Mouse (Mus musculus) MEL (cell line): ENCODE results near the gene Hdac11. TPM values are rescaled to one million over a fixed set of nuclear protein-coding genes. Genes with fewer than 3 reads are reported as not detected.
A peak's percentile ranks its signal among the peaks of the same experiment; 100 is the strongest.

Experiments used
- DNase-seq: peaks from one replicate; pipeline ENCODE4 v3.0.0; 2011; ENCODE audit warnings: low read depth, low spot score
- H3K27ac ChIP-seq: 2 replicates; pipeline ENCODE4 v1.5.1; 2012; ENCODE audit warnings: low read depth, mild to moderate bottlenecking, control low read depth, low read length, moderate library complexity; ENCODE audit not compliant: control insufficient read depth
- H3K27me3 ChIP-seq, 2 experiments: fragments of 150-350 bp in 1 of 2; sonication (generic) in 1 of 2; 2 replicates each; pipeline ENCODE4 v1.6.1; 2012; ENCODE audit warnings: low read length in 2 of 2, mild to moderate bottlenecking in 2 of 2, improper control_type of control experiment in 1 of 2, moderate library complexity in 1 of 2; ENCODE audit not compliant: insufficient read depth in 2 of 2, control insufficient read depth in 1 of 2
- H3K36me3 ChIP-seq, 2 experiments: 2 replicates each; pipeline ENCODE4 v1.6.1; 2012 to 2014; ENCODE audit warnings: low read length in 2 of 2, improper control_type of control experiment in 1 of 2, inconsistent platforms in 1 of 2, mild to moderate bottlenecking in 1 of 2; ENCODE audit not compliant: insufficient read depth in 2 of 2, control insufficient read depth in 1 of 2
- H3K4me1 ChIP-seq, 2 experiments: fragments of 150-350 bp in 1 of 2; sonication (generic) in 1 of 2; 2 replicates each; pipeline ENCODE4 v1.6.1; 2012; ENCODE audit warnings: low read length in 2 of 2, improper control_type of control experiment in 1 of 2, mild to moderate bottlenecking in 1 of 2; ENCODE audit not compliant: insufficient read depth in 2 of 2, control insufficient read depth in 1 of 2
- H3K4me3 ChIP-seq, 2 experiments: fragments of 150-350 bp in 1 of 2; sonication (generic) in 1 of 2; 2 replicates each; pipeline ENCODE4 v1.5.1; 2012; ENCODE audit warnings: low read depth in 2 of 2, low read length in 2 of 2, mild to moderate bottlenecking in 2 of 2, moderate library complexity in 2 of 2, control low read depth in 1 of 2, improper control_type of control experiment in 1 of 2; ENCODE audit not compliant: control insufficient read depth in 1 of 2, insufficient read depth in 1 of 2
- H3K79me2 ChIP-seq: 2 replicates; pipeline ENCODE4 v1.6.1; 2012; ENCODE audit warnings: mild to moderate bottlenecking, low read length, moderate library complexity; ENCODE audit not compliant: control insufficient read depth, poor library complexity, insufficient read depth
- H3K9ac ChIP-seq: 2 replicates; pipeline ENCODE4 v1.6.1; 2012; ENCODE audit warnings: low read depth, mild to moderate bottlenecking, control low read depth, low read length, moderate library complexity; ENCODE audit not compliant: control insufficient read depth, poor library complexity, severe bottlenecking
- H3K9me3 ChIP-seq: fragments of 150-350 bp; sonication (generic); replicated peaks from 2 replicates; pipeline ENCODE4 v1.6.1; 2012; ENCODE audit warnings: mild to moderate bottlenecking, low read length, improper control_type of control experiment, moderate library complexity; ENCODE audit not compliant: insufficient read depth
- BHLHE40 ChIP-seq: IDR thresholded peaks from 2 replicates; pipeline ENCODE4 v1.6.1; 2012; ENCODE audit warnings: low read depth, mild to moderate bottlenecking, inconsistent platforms, low read length, improper control_type of control experiment, borderline replicate concordance
- CHD1 ChIP-seq: IDR thresholded peaks from 2 replicates; pipeline ENCODE4 v1.6.1; 2012; ENCODE audit warnings: low read depth, mild to moderate bottlenecking, inconsistent platforms, low read length, improper control_type of control experiment
- CHD2 ChIP-seq: IDR thresholded peaks from 2 replicates; pipeline ENCODE4 v1.6.1; 2011; ENCODE audit warnings: low read length, improper control_type of control experiment
- CTCF ChIP-seq, 3 experiments: IDR thresholded peaks in 2 of 3; conservative IDR thresholded peaks in 1 of 3; 2 replicates each; pipeline ENCODE4 v1.5.1; 2011 to 2012; ENCODE audit warnings: low read length in 3 of 3, low read depth in 2 of 3, mild to moderate bottlenecking in 2 of 3, improper control_type of control experiment in 1 of 3, inconsistent platforms in 1 of 3, mixed read lengths in 1 of 3, moderate library complexity in 1 of 3; ENCODE audit not compliant: control insufficient read depth in 1 of 3, insufficient read depth in 1 of 3, poor library complexity in 1 of 3, severe bottlenecking in 1 of 3
- E2F4 ChIP-seq: IDR thresholded peaks from 2 replicates; pipeline ENCODE4 v1.6.1; 2011; ENCODE audit warnings: low read depth, low read length, improper control_type of control experiment, borderline replicate concordance
- ELF1 ChIP-seq: IDR thresholded peaks from 2 replicates; pipeline ENCODE4 v1.6.1; 2014; ENCODE audit warnings: low read depth, mild to moderate bottlenecking, inconsistent platforms, low read length, improper control_type of control experiment, moderate library complexity
- EP300 ChIP-seq, 2 experiments: IDR thresholded peaks; 2 replicates each; pipeline ENCODE4 v1.6.1; 2011; ENCODE audit warnings: improper control_type of control experiment in 2 of 2, low read length in 2 of 2, low read depth in 1 of 2, mild to moderate bottlenecking in 1 of 2
- GABPA ChIP-seq: IDR thresholded peaks from 2 replicates; pipeline ENCODE4 v1.6.1; 2012; ENCODE audit warnings: low read depth, mild to moderate bottlenecking, inconsistent platforms, low read length, improper control_type of control experiment, moderate library complexity
- GATA1 ChIP-seq: IDR thresholded peaks from 2 replicates; pipeline ENCODE4 v1.6.1; 2011; ENCODE audit warnings: low read depth, low read length, improper control_type of control experiment
- HCFC1 ChIP-seq: IDR thresholded peaks from 2 replicates; pipeline ENCODE4 v1.6.1; 2012; ENCODE audit warnings: low read depth, mild to moderate bottlenecking, inconsistent platforms, low read length, improper control_type of control experiment, moderate library complexity
- JUND ChIP-seq: IDR thresholded peaks from 2 replicates; pipeline ENCODE4 v1.6.1; 2011; ENCODE audit warnings: low read depth, mild to moderate bottlenecking, improper control_type of control experiment, low read length
- KAT2A ChIP-seq: conservative IDR thresholded peaks from 2 replicates; pipeline ENCODE4 v1.6.1; 2012; ENCODE audit warnings: low read depth, low read length, improper control_type of control experiment, inconsistent platforms
- MAFK ChIP-seq: IDR thresholded peaks from 2 replicates; pipeline ENCODE4 v1.6.1; 2011; ENCODE audit warnings: low read depth, mild to moderate bottlenecking, low read length, improper control_type of control experiment, borderline replicate concordance
- MAX ChIP-seq: IDR thresholded peaks from 2 replicates; pipeline ENCODE4 v1.6.1; 2011; ENCODE audit warnings: low read length, improper control_type of control experiment
- MAZ ChIP-seq: IDR thresholded peaks from 2 replicates; pipeline ENCODE4 v1.6.1; 2012; ENCODE audit warnings: low read depth, mild to moderate bottlenecking, inconsistent platforms, low read length, improper control_type of control experiment
- MEF2A ChIP-seq: IDR thresholded peaks from 2 replicates; pipeline ENCODE4 v1.6.1; 2014; ENCODE audit warnings: low read depth, mild to moderate bottlenecking, inconsistent platforms, low read length, improper control_type of control experiment; ENCODE audit not compliant: poor library complexity, insufficient replicate concordance, severe bottlenecking; ENCODE audit errors: extremely low read depth
- MXI1 ChIP-seq: IDR thresholded peaks from 2 replicates; pipeline ENCODE4 v1.6.1; 2011; ENCODE audit warnings: mild to moderate bottlenecking, low read depth, low read length, improper control_type of control experiment
- MYB ChIP-seq: IDR thresholded peaks from 2 replicates; pipeline ENCODE4 v1.6.1; 2011; ENCODE audit warnings: mild to moderate bottlenecking, low read depth, low read length, improper control_type of control experiment
- MYC ChIP-seq: IDR thresholded peaks from 2 replicates; pipeline ENCODE4 v1.6.1; 2011; ENCODE audit warnings: low read depth, mild to moderate bottlenecking, low read length, improper control_type of control experiment, moderate library complexity
- NELFE ChIP-seq: IDR thresholded peaks from 2 replicates; pipeline ENCODE4 v1.6.1; 2011; ENCODE audit warnings: low read depth, low read length, improper control_type of control experiment
- NRF1 ChIP-seq: IDR thresholded peaks from 2 replicates; pipeline ENCODE4 v1.6.1; 2014; ENCODE audit warnings: low read depth, mild to moderate bottlenecking, inconsistent platforms, low read length, improper control_type of control experiment, moderate library complexity; ENCODE audit not compliant: poor library complexity, insufficient read depth, severe bottlenecking
- POLR2AphosphoS2 ChIP-seq: IDR thresholded peaks from 2 replicates; pipeline ENCODE4 v1.6.1; 2011; ENCODE audit warnings: low read length, improper control_type of control experiment
- POLR2AphosphoS5 ChIP-seq: IDR thresholded peaks from 2 replicates; pipeline ENCODE4 v1.6.1; 2012; ENCODE audit warnings: low read depth, borderline replicate concordance, mild to moderate bottlenecking, inconsistent platforms, low read length, moderate library complexity, mixed read lengths
- RAD21 ChIP-seq: IDR thresholded peaks from 2 replicates; pipeline ENCODE4 v1.6.1; 2011; ENCODE audit warnings: mild to moderate bottlenecking, low read depth, low read length, improper control_type of control experiment
- RCOR1 ChIP-seq: IDR thresholded peaks from 2 replicates; pipeline ENCODE4 v1.6.1; 2012; ENCODE audit warnings: low read depth, mild to moderate bottlenecking, inconsistent platforms, low read length, improper control_type of control experiment
- SIN3A ChIP-seq: IDR thresholded peaks from 2 replicates; pipeline ENCODE4 v1.6.1; 2012; ENCODE audit warnings: low read length, improper control_type of control experiment, inconsistent platforms
- SMC3 ChIP-seq: IDR thresholded peaks from 2 replicates; pipeline ENCODE4 v1.6.1; 2011; ENCODE audit warnings: low read depth, low read length, improper control_type of control experiment
- TAL1 ChIP-seq: IDR thresholded peaks from 2 replicates; pipeline ENCODE4 v1.6.1; 2012; ENCODE audit warnings: mild to moderate bottlenecking, inconsistent platforms, low read length, moderate library complexity, mixed read lengths
- TBP ChIP-seq: IDR thresholded peaks from 2 replicates; pipeline ENCODE4 v1.8.0; 2011; ENCODE audit warnings: low read depth, low read length, improper control_type of control experiment
- TCF12 ChIP-seq: IDR thresholded peaks from 2 replicates; pipeline ENCODE4 v1.6.1; 2014; ENCODE audit warnings: low read depth, mild to moderate bottlenecking, inconsistent platforms, low read length, improper control_type of control experiment, moderate library complexity
- USF1 ChIP-seq: IDR thresholded peaks from 2 replicates; pipeline ENCODE4 v1.6.1; 2014; ENCODE audit warnings: low read depth, mild to moderate bottlenecking, inconsistent platforms, low read length, improper control_type of control experiment, moderate library complexity
- USF2 ChIP-seq, 2 experiments: IDR thresholded peaks; 2 replicates each; pipeline ENCODE4 v1.6.1; 2011 to 2012; ENCODE audit warnings: improper control_type of control experiment in 2 of 2, low read length in 2 of 2, borderline replicate concordance in 1 of 2, inconsistent platforms in 1 of 2, low read depth in 1 of 2, mild to moderate bottlenecking in 1 of 2; ENCODE audit not compliant: insufficient read depth in 1 of 2
- ZC3H11A ChIP-seq: IDR thresholded peaks from 2 replicates; pipeline ENCODE4 v1.6.1; 2012; ENCODE audit warnings: low read depth, mild to moderate bottlenecking, inconsistent platforms, low read length, improper control_type of control experiment
- ZKSCAN1 ChIP-seq: IDR thresholded peaks from 2 replicates; pipeline ENCODE4 v1.6.1; 2012; ENCODE audit warnings: low read depth, mild to moderate bottlenecking, inconsistent platforms, low read length, improper control_type of control experiment, moderate library complexity
- ZMIZ1 ChIP-seq: IDR thresholded peaks from 2 replicates; pipeline ENCODE4 v1.6.1; 2012; ENCODE audit warnings: low read depth, mild to moderate bottlenecking, inconsistent platforms, low read length, improper control_type of control experiment, moderate library complexity
- ZNF384 ChIP-seq: IDR thresholded peaks from 2 replicates; pipeline ENCODE4 v1.6.1; 2012; ENCODE audit warnings: low read depth, mild to moderate bottlenecking, inconsistent platforms, low read length, improper control_type of control experiment
- polyA plus RNA-seq, 2 experiments: library from polyadenylated mRNA; stranded (reverse) in 1 of 2; unstranded in 1 of 2; fragments of >175 nt in 1 of 2; fragments of >200 nt in 1 of 2; gene quantifications; 2 replicates each; pipeline versions ENCODE4 v1.2.1 to v1.2.4; 2012; ENCODE audit warnings: low replicate concordance in 2 of 2, low read depth in 1 of 2; ENCODE audit not compliant: insufficient read length in 2 of 2, insufficient read depth in 1 of 2, missing spikeins in 1 of 2
- total RNA-seq: library from RNA; depleted of rRNA; stranded (reverse); fragments of 300-350 nt; gene quantifications from 2 replicates; pipeline ENCODE4 v1.2.3, GENCODE M21; 2012

Gene Hdac11
- total and polyA plus RNA-seq, 3 experiments = 3.3 to 6.0 TPM; not detected in 1

DNA sequence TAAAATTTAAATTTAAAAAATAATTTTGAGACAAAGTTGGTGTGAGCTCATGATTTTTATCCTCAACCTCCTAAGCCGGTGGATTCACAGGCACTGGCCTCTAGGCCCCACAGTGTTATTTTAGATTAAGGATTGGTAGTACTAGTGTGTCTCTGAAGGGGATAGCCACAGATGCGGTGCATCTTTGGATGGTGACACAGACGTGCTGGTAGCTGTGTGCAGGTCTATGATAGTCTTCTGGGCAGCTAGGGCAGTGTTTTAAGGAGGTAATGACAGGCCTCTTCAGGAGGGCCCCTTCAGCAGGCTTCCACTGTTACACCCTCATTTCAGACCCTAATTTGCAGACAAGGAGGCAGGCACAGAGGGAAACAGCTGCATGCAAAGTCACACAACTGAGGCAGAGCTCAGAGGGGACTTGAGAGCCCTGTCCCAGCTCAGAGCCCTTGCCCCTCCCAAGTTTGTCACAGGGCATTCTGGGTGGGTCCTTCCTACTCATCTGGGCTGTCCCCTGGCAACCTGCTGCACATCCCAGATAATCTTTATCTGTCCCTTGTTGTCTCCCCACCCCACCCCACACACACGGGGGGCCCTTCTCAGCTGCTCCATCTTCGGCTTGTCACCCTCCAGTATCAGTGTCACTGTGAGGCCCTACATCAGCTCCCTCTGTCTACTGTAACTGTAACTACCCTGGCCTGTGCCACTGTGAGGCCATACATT lies 6.9 kb downstream of the Hdac11 start:
- H3K9me3 ChIP-seq = no peaks in the 10 kb centered on the region
- peak overlapping the region; percentile 80 for H3K27ac ChIP-seq
- H3K36me3 ChIP-seq = peaks cover 0 to 12% of the 10 kb centered on the region in 2 experiments; a peak in 2 of 4 replicates
- H3K79me2 ChIP-seq = no peaks in the 10 kb centered on the region; the same call in 1 of the 2 replicates
- no peak overlapping the region for H3K4me3 ChIP-seq
- H3K27me3 ChIP-seq = no peaks in the 10 kb centered on the region
- H3K4me1 ChIP-seq = peaks cover 13 to 18% of the 10 kb centered on the region in 2 experiments
- H3K9ac ChIP-seq = peak overlapping the region; percentile 34
- DNase-seq = peak; percentile 84
- TF ChIP-seq SMC3 (no peak), NELFE (no peak), MAZ (peak; percentile 80; the same call in 1 of the 2 replicates), CHD1 (no peak), ZKSCAN1 (no peak), MAFK (no peak), SIN3A (peak; percentile 45; the same call in 1 of the 2 replicates), MAX (no peak), TBP (no peak), RAD21 (no peak), POLR2AphosphoS5 (no peak), GATA1 (peak; percentile 80), KAT2A (no peak), ZMIZ1 (peak; percentile 32; the same call in 1 of the 2 replicates), EP300 (IDR thresholded peaks at IDR 0.05; ENCODE audit: low read depth in 1 of 2, low read length in 2 of 2) (peak; percentile 51 to 84), HCFC1 (no peak), TAL1 (peak; percentile 88), CHD2 (no peak), CTCF (IDR thresholded peaks at IDR 0.05 in 2 of 3, conservative IDR thresholded peaks at IDR 0.05 in 1 of 3; ENCODE audit: control insufficient read depth in 1 of 3, insufficient read depth in 1 of 3, low read depth in 2 of 3, low read length in 3 of 3, poor library complexity in 1 of 3, severe bottlenecking in 1 of 3) (peak in 1 of 3 experiments; percentile 26; a peak in 1 of 6 replicates), RCOR1 (peak; percentile 68; the same call in 1 of the 2 replicates), TCF12 (peak; percentile 88), MYC (no peak), POLR2AphosphoS2 (no peak), USF2 (IDR thresholded peaks at IDR 0.05; ENCODE audit: borderline replicate concordance in 1 of 2, insufficient read depth in 1 of 2, low read depth in 1 of 2, low read length in 2 of 2) (no peak), GABPA (no peak), ZC3H11A (no peak), NRF1 (no peak), MEF2A (no peak), JUND (no peak), ELF1 (no peak), USF1 (no peak), E2F4 (no peak), MXI1 (no peak), MYB (no peak), BHLHE40 (0 out of 2 replicates have a peak, but pooled peaks have one; percentile 22), ZNF384 (no peak)
